Mouse (Mus musculus) hindlimb bud, embryonic 11.5 days (tissue): ENCODE data around the gene Gpi1.
"Not testable (repeated sequence)": the region's sequence is repeated elsewhere in the genome, so short reads cannot be mapped to it uniquely, and the experiment has no call there.

Experiments used
- DNase-seq: peaks from one replicate; pipeline ENCODE4 v3.0.0-alpha.2; 2012; ENCODE audit warnings: low read depth, low spot score; ENCODE audit errors: extremely low spot score

Gene Gpi1

GRCm38 (mm10) chr7:34195632-34196031 lies 34.5 kb downstream of the Gpi1 start:
- DNase-seq, result no peak

- no peak for DNase-seq
Measured at GRCm38 (mm10) chr7:34192825-34193224, 37.3 kb downstream of the Gpi1 start.

- DNase-seq, result no peak
Measured at GRCm38 (mm10) chr7:34189376-34189989, 40.7 kb downstream of the Gpi1 start.

GRCm38 (mm10) chr7:34183794-34184193 lies 46.3 kb downstream of the Gpi1 start:
- no peak for DNase-seq

- no peak for DNase-seq
Measured at GRCm38 (mm10) chr7:34183356-34183755, 46.8 kb downstream of the Gpi1 start.

- DNase-seq, result not testable (repeated sequence)
Measured at GRCm38 (mm10) chr7:34176241-34176640, 53.9 kb downstream of the Gpi1 start.

- no peak for DNase-seq
Measured at GRCm38 (mm10) chr7:34172251-34172650, 57.9 kb downstream of the Gpi1 start.

- DNase-seq, result no peak
Measured at GRCm38 (mm10) chr7:34169454-34169853, 60.7 kb downstream of the Gpi1 start, which contains the start of gene Uba2. Uba2 (minus strand) TSS chr7:34169599.

- peak; percentile 63 for DNase-seq
Measured at GRCm38 (mm10) chr7:34168470-34169251, 61.5 kb downstream of the Gpi1 start.

GRCm38 (mm10) chr7:34167766-34168469 lies 62.2 kb downstream of the Gpi1 start:
- DNase-seq, result no peak

GRCm38 (mm10) chr7:34166850-34167249 lies 63.3 kb downstream of the Gpi1 start:
- DNase-seq, result no peak

GRCm38 (mm10) chr7:34165999-34166398 lies 64.1 kb downstream of the Gpi1 start:
- DNase-seq, result no peak

- DNase-seq, result no peak
Measured at GRCm38 (mm10) chr7:34164671-34165070, 65.5 kb downstream of the Gpi1 start.

- DNase-seq, result no peak
Measured at GRCm38 (mm10) chr7:34159167-34159566, 71.0 kb downstream of the Gpi1 start.

- DNase-seq, result no peak
Measured at GRCm38 (mm10) chr7:34157994-34158393, 72.1 kb downstream of the Gpi1 start.
